Mouse (Mus musculus) large intestine, adult 2 months (tissue): ENCODE data around the gene Nap1l4. TPM values are rescaled to one million over a fixed set of nuclear protein-coding genes. Genes with fewer than 3 reads are reported as not detected.

Experiments used
- DNase-seq: peaks from one replicate; pipeline ENCODE4 v3.0.0-alpha.2; 2012; ENCODE audit warnings: low read depth, low spot score
- WGBS: fragments of 180-500 bp; shearing (Covaris S2); methylation state at CpG from one replicate; pipeline ENCODE4 v1.1.7; 2018; 5-methylcytosine and 5-hydroxymethylcytosine counted together
- polyA plus RNA-seq: library from polyadenylated mRNA; depleted of rRNA; stranded (reverse); fragments of >200 nt; gene quantifications from 2 replicates; pipeline ENCODE4 v1.2.3, GENCODE M21; 2012; rRNA removed

The Nap1l4 gene
- polyA plus RNA-seq, 1 experiment: 57.4 TPM

DNA sequence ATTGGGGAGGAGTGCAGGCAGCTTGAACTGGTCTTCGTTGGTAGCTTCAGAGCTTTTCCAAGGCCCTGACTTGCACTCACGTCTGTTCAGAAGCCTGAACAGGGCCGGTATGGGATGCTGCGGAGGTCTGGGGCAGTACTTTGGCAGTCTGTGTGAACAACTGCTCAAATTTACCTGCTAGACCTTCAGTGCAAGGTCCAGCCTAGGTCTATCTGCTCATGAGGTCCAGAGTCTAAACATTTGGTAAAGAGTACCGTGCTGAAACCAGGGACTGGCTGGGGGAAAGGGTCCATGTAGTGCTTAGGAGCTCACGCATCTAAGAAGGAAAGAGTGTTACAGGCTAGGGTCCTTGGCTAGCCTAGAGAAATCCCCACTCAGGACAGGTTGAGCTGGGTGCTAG, 59.2 kb downstream of the Nap1l4 start:
- DNase-seq: no peak
- 88% methylated on average over 6 of the region's 6 CpGs for WGBS

- DNase-seq: no peak
- WGBS: 47% methylated on average over 6 of the region's 6 CpGs
Observed at GRCm38 (mm10) chr7:143482541-143482940, 66.4 kb downstream of the Nap1l4 start.

DNA sequence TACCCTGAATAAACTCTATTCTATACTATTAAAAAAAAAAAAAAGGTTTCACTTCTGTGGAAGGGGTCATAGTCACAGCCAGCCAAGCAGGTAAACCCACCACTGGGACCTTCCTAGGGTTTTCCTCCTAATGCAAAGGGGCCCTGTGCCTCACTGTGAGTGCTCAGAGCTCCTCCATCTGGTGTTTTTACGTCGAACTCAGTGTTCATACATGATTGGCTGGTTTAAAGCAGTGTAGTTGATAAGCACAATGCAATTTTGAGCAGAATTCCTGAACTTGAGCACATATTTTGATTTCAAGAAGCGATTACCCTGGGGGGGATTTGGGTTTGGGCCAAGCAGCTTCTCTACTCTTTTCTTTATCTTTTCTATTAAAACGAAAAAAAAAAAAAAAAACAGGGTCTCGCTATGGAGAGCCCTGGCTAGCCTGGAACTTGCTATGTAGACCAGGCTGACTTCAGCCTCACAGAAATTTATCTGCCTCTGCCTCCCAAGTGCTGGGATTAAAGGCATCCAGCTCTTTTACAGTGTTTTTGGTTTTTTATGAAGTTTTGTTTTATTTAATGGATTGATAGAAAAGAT, 67.0 kb downstream of the Nap1l4 start:
- 72% methylated on average over 5 of the region's 5 CpGs for WGBS
- no peak for DNase-seq

- WGBS: 32% methylated on average over 13 of the region's 13 CpGs
- DNase-seq: no peak
Observed at GRCm38 (mm10) chr7:143480498-143480897, 68.4 kb downstream of the Nap1l4 start.

- WGBS: 86% methylated on average over 5 of the region's 5 CpGs
- DNase-seq: no peak
Observed at GRCm38 (mm10) chr7:143477800-143478199, 71.1 kb downstream of the Nap1l4 start.

DNA sequence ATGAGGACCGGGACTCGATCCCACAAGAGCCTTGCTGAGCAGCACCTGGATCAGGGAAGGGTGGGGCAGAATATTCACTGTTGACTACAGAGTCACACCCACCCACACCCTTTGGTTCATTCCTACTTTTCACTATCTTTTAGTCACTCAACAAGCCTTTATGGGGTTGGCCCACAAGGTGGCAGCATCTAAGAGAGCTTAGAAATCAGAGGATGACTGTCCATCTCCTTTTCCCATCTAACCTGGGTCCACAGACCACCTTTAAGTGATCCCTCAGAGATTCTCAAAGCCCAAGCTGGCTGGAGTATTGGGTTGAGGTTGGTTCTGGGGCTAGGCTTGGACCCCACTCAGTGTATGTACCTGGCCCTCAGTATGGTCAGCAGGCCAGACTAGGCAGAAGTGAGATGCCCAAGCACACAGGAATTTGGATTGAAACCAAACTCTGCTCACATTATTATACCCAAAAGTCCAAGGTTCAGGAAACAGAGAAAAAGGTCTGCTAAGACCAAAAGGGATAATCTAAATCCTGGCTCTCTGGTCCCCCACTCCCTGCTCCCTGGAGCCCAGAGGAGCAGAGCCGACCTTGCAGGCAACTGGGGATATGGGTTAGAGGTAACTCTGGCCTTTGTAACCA, 72.1 kb downstream of the Nap1l4 start:
- DNase-seq: no peak
- 38% methylated on average over 3 of the region's 3 CpGs for WGBS

DNA sequence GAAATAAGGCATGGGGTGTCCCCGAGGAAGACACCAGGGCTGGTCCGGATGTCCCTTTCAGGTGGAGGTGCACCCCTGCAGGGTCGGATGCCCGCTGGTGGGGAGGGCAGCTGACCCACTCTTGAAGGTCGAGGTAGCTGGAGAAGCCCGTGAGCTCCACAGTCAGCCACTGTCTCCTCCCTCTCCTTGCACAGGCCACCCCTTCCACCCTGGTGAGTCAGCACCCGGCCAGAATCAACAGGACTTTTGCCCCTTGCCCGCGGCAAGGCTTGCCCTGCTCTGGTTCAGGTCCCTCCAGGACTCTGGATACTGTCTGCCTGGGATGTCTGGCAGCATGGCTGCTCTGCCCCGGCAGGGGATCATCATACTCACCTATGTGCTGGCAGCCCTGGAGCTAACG, 73.0 kb downstream of the Nap1l4 start:
- DNase-seq: no peak
- WGBS: 25% methylated on average over 11 of the region's 11 CpGs

DNA sequence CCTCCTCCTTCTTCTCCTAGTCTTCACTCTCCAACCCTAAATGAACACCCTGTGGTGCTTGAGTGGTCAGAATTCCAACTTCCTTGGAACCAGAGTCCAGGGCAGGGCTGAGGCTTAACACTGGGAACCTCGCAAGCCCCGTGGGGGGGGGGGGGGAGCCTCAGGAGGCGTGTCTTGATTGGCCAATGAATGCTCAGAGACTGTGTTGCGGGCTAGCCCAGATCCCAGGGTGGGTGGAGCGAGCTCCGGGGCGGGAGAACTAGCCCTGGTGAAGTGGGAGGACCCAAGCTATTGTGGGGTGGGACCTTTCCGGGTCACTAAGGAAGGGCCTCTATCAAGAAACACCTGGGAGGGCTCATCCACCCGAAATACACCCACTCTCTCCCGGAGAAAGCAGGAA, 74.1 kb downstream of the Nap1l4 start:
- DNase-seq: no peak

DNA sequence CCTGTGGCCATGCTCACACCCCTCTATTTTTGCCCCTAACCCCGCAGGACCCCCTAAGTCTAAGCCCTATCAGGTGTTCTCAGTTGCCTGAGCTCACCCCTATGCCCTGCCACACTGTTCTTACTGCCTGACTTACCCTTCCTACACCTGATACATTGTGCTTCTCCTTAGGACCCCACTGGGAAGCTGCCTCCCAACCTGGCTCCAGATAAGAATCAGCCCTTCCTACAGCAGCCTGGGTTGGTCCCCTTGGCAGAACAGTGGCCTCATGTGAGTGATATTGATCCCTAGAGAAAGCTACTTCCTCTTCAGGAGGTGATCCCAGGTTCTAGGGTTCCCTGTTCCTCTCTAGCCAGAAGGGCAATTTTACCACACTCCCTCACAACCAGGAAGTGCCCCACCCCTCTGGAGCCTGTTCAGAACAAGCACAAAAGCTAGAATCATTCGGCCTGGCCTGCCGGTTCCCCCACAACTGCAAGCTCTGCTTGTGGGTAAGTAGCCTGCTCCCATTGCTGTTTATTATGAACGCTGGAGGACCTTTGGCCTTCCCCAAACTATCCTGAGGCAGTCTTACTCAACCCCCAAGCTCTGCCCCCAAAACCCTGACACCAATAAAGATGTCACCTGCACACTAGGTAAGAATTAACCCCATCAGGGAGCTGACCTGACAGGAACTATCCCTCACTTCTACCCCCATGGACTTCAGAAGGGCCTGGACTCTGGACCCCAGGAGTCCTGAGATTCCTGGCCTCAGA, 75.4 kb downstream of the Nap1l4 start, which contains the start of gene Slc22a18:
Slc22a18 (plus strand) TSS at position 390 of the 755 bp plus-strand sequence.
- peak; percentile 83 for DNase-seq
- WGBS: 17% methylated on average over 4 of the region's 4 CpGs

More for the DNA sequence above, 74.1 kb downstream of the Nap1l4 start:
- WGBS: 13% methylated on average over 10 of the region's 10 CpGs

DNA sequence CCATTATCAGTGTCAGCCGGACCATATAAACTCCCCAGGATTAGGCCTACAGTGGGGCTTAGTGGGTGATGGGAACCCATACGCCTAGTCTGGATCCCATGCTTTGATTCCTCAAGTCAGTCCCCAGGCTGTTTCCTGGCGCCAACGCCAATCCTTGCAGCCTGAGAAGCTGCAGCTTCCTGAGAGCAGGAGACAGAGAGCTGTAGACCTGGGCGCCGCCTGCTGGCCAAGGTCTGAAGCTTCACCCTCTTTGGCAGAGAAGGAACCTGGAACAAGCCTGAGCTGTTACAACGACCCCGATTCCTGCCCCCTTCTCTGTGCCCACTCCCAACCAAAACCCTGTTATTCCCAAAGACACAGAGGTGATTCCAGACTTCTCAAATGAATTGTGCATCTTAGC, 79.0 kb downstream of the Nap1l4 start:
- no peak for DNase-seq
- WGBS: 6% methylated on average over 8 of the region's 8 CpGs

DNA sequence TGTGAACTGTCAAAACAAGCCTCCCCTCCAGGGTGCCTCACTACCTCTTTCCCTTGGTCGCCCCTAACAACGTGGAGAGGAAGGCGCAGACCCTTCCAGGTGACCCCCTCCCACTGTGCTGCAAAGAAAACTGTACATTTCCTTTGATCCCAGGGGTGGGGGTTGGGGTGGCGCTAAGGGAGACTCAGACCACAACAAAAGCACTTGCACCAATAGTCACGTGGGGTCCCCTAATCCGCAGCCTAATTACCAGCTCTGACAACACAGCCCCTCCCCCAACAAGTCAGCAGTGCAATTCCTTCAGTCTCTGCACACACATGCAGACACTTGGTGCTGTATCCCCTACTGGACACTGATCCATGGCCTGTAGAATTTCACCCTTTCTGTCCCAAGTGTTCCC, 81.2 kb downstream of the Nap1l4 start:
- DNase-seq: no peak
- WGBS: 61% methylated on average over 6 of the region's 6 CpGs

GRCm38 (mm10) chr7:143466099-143466677, 82.7 kb downstream of the Nap1l4 start:
- WGBS: 38% methylated on average over 14 of the region's 14 CpGs
- no peak for DNase-seq

DNA sequence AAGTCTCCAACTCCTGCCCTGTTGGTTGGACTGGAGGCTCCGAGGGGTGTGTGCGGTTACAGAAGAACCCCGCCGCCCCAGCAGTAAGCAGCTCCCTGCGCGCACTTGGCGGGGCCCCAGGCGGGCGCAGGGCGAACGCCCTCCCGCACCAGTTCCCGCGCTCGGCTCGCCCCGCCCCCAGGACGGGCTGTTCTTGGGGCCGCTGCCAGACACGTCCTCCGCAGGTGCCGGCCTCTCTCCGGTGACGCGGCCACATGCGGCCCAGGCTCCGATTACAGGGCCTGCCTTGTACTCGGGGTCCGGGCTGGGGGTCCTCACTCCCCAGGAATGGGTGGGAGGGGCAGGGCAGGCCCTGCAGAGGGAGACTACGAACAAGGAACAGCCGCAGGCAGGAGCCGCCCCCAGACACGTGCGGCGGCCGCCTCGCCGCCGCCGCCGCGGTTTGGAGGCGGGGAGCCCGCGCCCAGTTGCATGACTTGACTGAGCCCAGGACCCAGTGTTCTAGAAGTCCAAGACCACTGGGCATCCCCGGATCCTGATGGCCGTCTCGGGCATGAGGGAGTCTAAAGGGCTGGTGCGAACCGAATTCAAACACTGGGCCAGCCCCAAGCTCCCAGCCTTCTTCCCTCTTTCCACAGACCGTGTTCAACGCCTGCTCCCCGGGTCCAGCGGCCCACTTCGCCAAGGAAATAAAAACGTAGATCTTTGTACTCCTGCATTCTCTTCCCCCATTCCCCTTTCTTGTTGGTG, 83.9 kb downstream of the Nap1l4 start:
- DNase-seq: no peak
- 18% methylated on average over 56 of the region's 56 CpGs for WGBS

GRCm38 (mm10) chr7:143463865-143464415, 85.0 kb downstream of the Nap1l4 start:
- DNase-seq: no peak
- WGBS: 26% methylated on average over 11 of the region's 11 CpGs

Other genes starting within 250 kb of the Nap1l4 start
- 1.9 and 2.6 TPM in 2 replicates for gene Cdkn1c, start 88.1 kb downstream of the Nap1l4 start, polyA plus RNA-seq
- gene Slc22a18, start 75.4 kb downstream of the Nap1l4 start, polyA plus RNA-seq: 140 and 170 TPM in 2 replicates
- gene Phlda2, start 46.0 kb downstream of the Nap1l4 start, polyA plus RNA-seq: 3.3 and 3.5 TPM in 2 replicates
- 17.2 and 19.1 TPM in 2 replicates for gene Cars, start 51.0 kb upstream of the Nap1l4 start, polyA plus RNA-seq
- 0.37 and 0.52 TPM in 2 replicates for gene Tnfrsf26, start 79.6 kb upstream of the Nap1l4 start, polyA plus RNA-seq
- gene Tnfrsf22, start 100.6 kb upstream of the Nap1l4 start, polyA plus RNA-seq: 1.2 and 1.3 TPM in 2 replicates
- 1.1 and 2.5 TPM in 2 replicates for gene Tnfrsf23, start 136.8 kb upstream of the Nap1l4 start, polyA plus RNA-seq
- 30.8 and 31.3 TPM in 2 replicates for gene Osbpl5, start 207.9 kb upstream of the Nap1l4 start, polyA plus RNA-seq
- not detected in 2 replicates for gene Mrgprg, start 217.9 kb upstream of the Nap1l4 start, polyA plus RNA-seq
- 1.8 and 2.4 TPM in 2 replicates for gene Mrgpre, start 235.4 kb upstream of the Nap1l4 start, polyA plus RNA-seq